Mouse (Mus musculus) central nervous system, embryonic 18 days (tissue): ENCODE data around the gene Mgp. TPM values are rescaled to one million over a fixed set of nuclear protein-coding genes. Genes with fewer than 3 reads are reported as not detected.

Experiments used
- polyA plus RNA-seq: library from polyadenylated mRNA; depleted of rRNA; stranded (reverse); fragments of >200 nt; gene quantifications from 2 replicates; pipeline ENCODE4 v1.2.3, GENCODE M21; 2012; rRNA removed

The Mgp gene
- polyA plus RNA-seq = 38.6 and 79.1 TPM in 2 replicates

DNA sequence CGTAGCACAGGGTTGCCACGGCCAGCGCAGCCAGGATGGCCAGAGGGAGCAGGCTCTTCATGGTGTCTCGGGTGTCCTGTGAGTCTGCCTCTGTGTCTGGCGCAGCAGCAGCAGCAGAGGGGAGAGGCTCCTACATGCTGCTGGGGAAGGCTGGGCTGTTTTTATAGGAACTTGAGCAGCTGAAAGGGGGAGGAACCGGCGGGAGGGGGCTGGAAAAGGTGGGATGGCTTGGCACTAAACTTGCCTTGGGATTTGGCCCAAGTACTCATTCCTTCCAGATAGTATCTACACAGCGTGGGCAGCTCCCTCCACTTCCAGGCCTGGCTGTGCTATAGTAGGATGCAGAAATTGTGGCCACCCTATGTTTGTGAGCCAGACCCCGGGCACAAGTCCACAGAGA lies at the start of gene Mgp:
Gene Mgp (minus strand): TSS at position 154 of the 400 bp plus-strand sequence.

DNA sequence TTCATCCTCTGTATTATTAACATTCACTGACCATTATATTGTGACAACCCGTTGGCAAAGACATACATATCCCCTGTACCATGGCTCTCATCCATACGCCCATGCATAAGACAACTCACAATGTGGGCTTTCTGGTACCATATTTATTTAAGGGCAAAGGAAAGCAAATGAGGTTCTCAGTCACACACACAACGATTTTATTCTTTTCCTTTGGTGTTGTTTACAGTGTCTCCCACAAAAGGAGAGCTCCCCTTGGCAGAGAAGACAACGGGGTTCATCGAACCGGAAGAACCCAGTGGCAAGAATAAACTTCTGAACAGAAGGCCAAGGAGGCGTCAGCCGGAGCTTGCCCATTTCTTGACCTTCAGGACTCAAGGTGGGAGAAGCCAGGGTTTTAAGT lies 47.9 kb upstream of the Mgp start, which contains the start of gene Pde6h:
Gene Pde6h (plus strand): TSS at position 301 of the 400 bp plus-strand sequence.

GRCm38 (mm10) chr6:136922080-136922479 lies 46.5 kb upstream of the Mgp start, which contains the start of gene Erp27:
Gene Erp27 (minus strand): TSS chr6:136922180.

DNA sequence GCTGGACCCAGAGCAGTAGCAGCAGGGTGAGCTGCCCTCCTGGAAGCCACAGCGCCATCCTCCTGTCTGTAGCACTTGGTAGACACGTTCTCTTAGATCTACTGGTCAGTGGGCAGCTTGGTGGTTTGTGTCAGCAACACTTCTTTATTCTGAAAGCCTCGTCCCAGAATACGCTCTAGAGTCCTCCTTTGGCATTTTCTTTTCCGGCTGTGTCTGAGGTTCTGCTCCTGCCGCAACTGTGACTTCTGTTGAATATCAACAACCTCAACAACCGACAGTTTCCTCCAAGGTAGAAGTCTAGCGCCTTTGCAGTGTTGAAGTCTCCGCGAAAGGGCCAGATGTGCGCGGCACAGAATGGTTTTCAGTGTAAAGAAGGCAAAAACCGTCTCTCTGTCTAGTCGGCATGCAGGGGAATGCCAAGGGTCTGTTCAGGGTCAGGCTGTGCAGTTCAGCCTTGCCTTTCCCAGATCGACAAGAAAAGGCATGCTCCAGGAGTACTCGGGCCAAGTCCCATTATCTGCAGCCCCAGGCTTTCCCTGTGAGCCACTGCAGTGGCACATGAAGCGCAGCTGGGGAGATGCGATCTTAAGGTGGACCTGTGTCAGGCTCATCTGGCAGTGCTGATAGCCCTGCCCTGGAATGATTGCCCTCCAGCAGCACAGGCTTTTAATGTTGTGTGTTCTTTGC lies 18.3 kb downstream of the Mgp start, which contains the start of gene Art4:
Gene Art4 (minus strand): TSS at position 548 of the 687 bp plus-strand sequence.

GRCm38 (mm10) chr6:136835352-136835751 lies 40.3 kb downstream of the Mgp start, which contains the start of gene Smco3:
Gene Smco3 (minus strand): TSS chr6:136835452.

GRCm38 (mm10) chr6:136827881-136828561 lies 47.6 kb downstream of the Mgp start, which contains the start of gene Wbp11:
Gene Wbp11 (minus strand): TSS chr6:136828233.

DNA sequence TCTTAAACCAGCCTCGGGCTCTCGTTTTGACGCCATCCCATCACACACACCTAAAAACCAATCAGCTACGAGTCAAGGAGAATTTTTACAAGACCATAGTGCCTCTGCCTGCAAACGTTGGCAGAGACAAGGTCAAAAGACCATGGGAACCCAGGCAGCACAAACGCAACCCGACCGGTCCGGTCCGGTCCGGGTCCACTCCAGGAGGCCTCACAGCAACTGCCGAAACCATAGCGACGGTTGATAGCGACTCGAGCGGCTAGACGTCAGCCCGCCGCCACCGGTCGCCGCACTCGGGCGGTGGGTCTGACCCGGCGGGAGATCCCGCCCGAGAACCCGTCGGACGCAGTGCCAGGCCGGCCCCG lies 48.1 kb downstream of the Mgp start, which contains the start of gene BC049715:
Gene BC049715 (plus strand): TSS at position 111 of the 365 bp plus-strand sequence.

Other genes with a start within 250 kb of the Mgp start
- gene Plbd1, start 213.9 kb downstream of the Mgp start, polyA plus RNA-seq = 0.14 and 0.31 TPM in 2 replicates
- 0.30 and 0.37 TPM in 2 replicates for gene Gucy2c, start 94.1 kb downstream of the Mgp start, polyA plus RNA-seq
- gene Hist4h4, start 71.4 kb downstream of the Mgp start, polyA plus RNA-seq = 0.60 and 0.75 TPM in 2 replicates
- 73.2 and 75.6 TPM in 2 replicates for gene H2afj, start 67.6 kb downstream of the Mgp start, polyA plus RNA-seq
- 0.59 and 1.1 TPM in 2 replicates for gene BC049715, start 48.2 kb downstream of the Mgp start, polyA plus RNA-seq
- gene Wbp11, start 47.6 kb downstream of the Mgp start, polyA plus RNA-seq = 43.1 and 52.5 TPM in 2 replicates
- 1.1 and 1.7 TPM in 2 replicates for gene Smco3, start 40.4 kb downstream of the Mgp start, polyA plus RNA-seq
- 0.06 and 0.24 TPM in 2 replicates for gene Art4, start 18.1 kb downstream of the Mgp start, polyA plus RNA-seq
- 0.35 and 0.53 TPM in 2 replicates for gene Erp27, start 46.4 kb upstream of the Mgp start, polyA plus RNA-seq
- 0.25 and 1.2 TPM in 2 replicates for gene Pde6h, start 48.0 kb upstream of the Mgp start, polyA plus RNA-seq
- gene Arhgdib, start 66.1 kb upstream of the Mgp start, polyA plus RNA-seq = 22.5 and 30.8 TPM in 2 replicates